Mouse (Mus musculus) stomach, embryonic 16.5 days (tissue): ENCODE results near the gene Ddi1. TPM values are rescaled to one million over a fixed set of nuclear protein-coding genes. Genes with fewer than 3 reads are reported as not detected.

Experiments
- ATAC-seq: fragments of 200-750 bp; cut with Nextera tagmentation; 2 replicates; pipeline ENCODE4 v1.8.0; 2017; ENCODE audit warnings: moderate number of reproducible peaks, moderate TSS enrichment; ENCODE audit not compliant: insufficient read depth, low FRiP score
- H3K27ac ChIP-seq: fragments of 300-500 bp; sonication (generic); 2 replicates; pipeline ENCODE4 v1.5.1; 2014; ENCODE audit warnings: low read length
- H3K27me3 ChIP-seq: fragments of 300-500 bp; sonication (generic); 2 replicates; pipeline ENCODE4 v1.6.1; 2014; ENCODE audit warnings: low read length, control low read depth, mixed read lengths; ENCODE audit not compliant: control insufficient read depth, insufficient read depth
- H3K36me3 ChIP-seq: fragments of 300-500 bp; sonication (generic); 2 replicates; pipeline ENCODE4 v1.6.1; 2014; ENCODE audit warnings: low read length; ENCODE audit not compliant: control insufficient read depth, insufficient read depth
- H3K4me1 ChIP-seq: fragments of 300-500 bp; sonication (generic); 2 replicates; pipeline ENCODE4 v1.6.1; 2014; ENCODE audit warnings: low read length, control low read depth, mixed read lengths; ENCODE audit not compliant: control insufficient read depth, insufficient read depth
- H3K4me2 ChIP-seq: fragments of 300-500 bp; sonication (generic); 2 replicates; pipeline ENCODE4 v1.6.1; 2014; ENCODE audit warnings: low read depth, low read length, mixed read lengths
- H3K4me3 ChIP-seq: fragments of 300-500 bp; sonication (generic); replicated peaks from 2 replicates; pipeline ENCODE4 v1.5.1; 2014; ENCODE audit warnings: mild to moderate bottlenecking, low read length
- H3K9ac ChIP-seq: fragments of 300-500 bp; sonication (generic); 2 replicates; pipeline ENCODE4 v1.6.1; 2014; ENCODE audit warnings: low read length
- H3K9me3 ChIP-seq: fragments of 300-500 bp; sonication (generic); replicated peaks from 2 replicates; pipeline ENCODE4 v1.6.1; 2016; ENCODE audit warnings: low read length, control low read depth; ENCODE audit not compliant: control insufficient read depth
- WGBS: fragments of 180-500 bp; shearing (Covaris S2); extraction: QIAGEN DNeasy Blood & Tissue Kit; methylation state at CpG from one replicate; pipeline ENCODE4 v1.1.7; 2014; 5-methylcytosine and 5-hydroxymethylcytosine counted together
- polyA plus RNA-seq: library from polyadenylated mRNA; unstranded; fragments of >200 nt; fragmentation: Nextera tagmentation; extraction: Ambion mirVana; gene quantifications from 2 replicates; pipeline ENCODE4 v1.2.1, GENCODE M21; 2015

Ddi1 gene
- 0.04 and 0.06 TPM in 2 replicates for polyA plus RNA-seq

DNA sequence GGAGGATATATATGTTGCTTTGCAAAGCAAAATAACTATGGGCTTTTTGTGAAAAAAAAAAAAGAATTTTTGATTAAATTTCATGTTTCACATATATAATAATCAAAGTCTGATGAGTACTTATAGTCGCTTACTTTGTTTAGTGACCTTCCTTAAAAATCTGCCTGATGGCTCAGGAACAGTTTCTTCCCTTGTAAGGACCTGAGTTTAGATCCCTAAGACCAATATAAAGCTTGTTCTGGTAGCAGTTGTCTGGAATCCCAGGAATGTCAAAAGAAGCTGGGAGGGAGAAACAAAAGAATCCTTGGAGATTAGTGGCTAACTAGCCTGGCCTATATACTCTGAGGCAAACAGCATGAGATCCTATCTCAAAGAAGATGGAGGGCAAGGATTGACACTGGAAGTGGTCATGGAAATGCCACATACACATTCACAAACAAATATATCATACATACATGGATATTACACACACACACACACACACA lies at the start of gene Ddi1:
Gene Ddi1, minus strand, starts transcription at position 51 of the 485 bp plus-strand sequence.
- Histone ChIP-seq H3K27me3 (no peaks in the 10 kb centered on the region), H3K4me2 (no peak within 1 kb of the TSS), H3K4me1 (no peaks in the 10 kb centered on the region; the same call in 1 of the 2 replicates), H3K4me3 (no peak within 1 kb of the TSS), H3K36me3 (no peaks in the 10 kb centered on the region), H3K9ac (no peak within 1 kb of the TSS), H3K27ac (no peak within 1 kb of the TSS), H3K9me3 (no peaks in the 10 kb centered on the region)
- WGBS: 59% methylated on average over 1 of the region's 1 CpGs
- ATAC-seq: no peak

DNA sequence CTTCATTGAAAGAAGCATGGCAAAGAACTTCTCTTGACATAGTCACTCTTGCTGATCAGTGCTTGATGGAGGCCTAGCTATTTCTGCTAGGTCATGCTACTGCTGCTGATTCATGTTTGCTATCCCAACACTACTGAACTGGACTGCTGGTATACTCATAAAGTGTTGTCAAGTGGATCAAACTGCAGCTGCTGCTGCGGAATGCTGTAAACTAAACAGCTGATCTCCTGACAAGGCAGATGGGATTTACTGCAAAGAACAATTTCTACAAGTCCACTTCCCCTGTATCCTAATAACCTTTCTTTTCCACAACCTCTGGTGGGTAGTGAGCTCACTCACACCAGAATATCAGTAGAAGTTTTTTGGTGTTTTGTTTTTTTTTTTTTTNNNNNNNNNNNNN lies 47.5 kb upstream of the Ddi1 start:
- H3K4me2 ChIP-seq: no peak overlapping the region
- no peak for ATAC-seq
- H3K27ac ChIP-seq: no peak overlapping the region
- WGBS: 55% methylated on average over 1 of the region's 1 CpGs
- H3K27me3 ChIP-seq: no peaks in the 10 kb centered on the region
- H3K4me3 ChIP-seq: no peak overlapping the region
- H3K9ac ChIP-seq: no peak overlapping the region
- H3K4me1 ChIP-seq: no peaks in the 10 kb centered on the region
- no peaks in the 10 kb centered on the region for H3K9me3 ChIP-seq
- H3K36me3 ChIP-seq: no peaks in the 10 kb centered on the region

DNA sequence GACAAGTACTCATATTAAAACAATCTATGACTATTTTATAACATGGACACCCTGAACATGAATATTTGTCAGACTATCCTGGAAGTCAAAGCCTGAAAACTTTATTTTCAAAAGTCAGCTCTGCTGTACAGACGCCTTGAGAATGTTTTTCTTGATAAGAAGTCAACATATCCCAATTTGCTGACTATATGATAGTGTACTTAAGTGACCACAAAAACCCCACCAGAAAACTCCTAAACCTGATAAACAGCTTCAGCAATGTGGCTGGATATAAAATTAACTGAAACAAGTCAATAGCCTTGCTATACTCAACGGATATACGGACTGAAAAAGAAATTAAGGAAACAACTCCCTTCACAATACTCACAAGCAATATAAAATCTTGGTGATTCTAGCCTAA lies 36.2 kb upstream of the Ddi1 start:
- no peak overlapping the region for H3K9ac ChIP-seq
- ATAC-seq: no peak
- no peaks in the 10 kb centered on the region for H3K9me3 ChIP-seq
- H3K4me1 ChIP-seq: no peaks in the 10 kb centered on the region
- WGBS: 84% methylated on average over 3 of the region's 3 CpGs
- no peak overlapping the region for H3K4me3 ChIP-seq
- no peak overlapping the region for H3K27ac ChIP-seq
- no peak overlapping the region for H3K4me2 ChIP-seq
- no peaks in the 10 kb centered on the region for H3K36me3 ChIP-seq
- H3K27me3 ChIP-seq: no peaks in the 10 kb centered on the region

DNA sequence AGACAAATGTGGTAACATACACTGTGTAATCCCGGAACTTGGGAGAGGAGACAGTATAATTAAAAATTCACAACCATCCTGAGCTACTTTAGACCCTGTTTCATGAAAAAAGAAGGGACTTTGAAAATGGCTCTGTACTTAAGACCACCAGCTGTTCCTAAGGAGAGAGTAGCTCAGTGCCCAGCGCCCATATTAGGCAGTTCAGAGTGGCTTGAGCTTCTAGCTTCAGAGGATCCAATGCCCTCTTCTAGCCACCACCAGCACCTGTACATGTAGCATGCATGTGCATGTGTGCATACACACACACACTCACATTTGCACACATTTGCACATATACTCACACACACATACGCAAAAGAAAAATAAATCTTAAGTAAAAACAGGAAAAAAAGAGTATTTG lies 34.9 kb upstream of the Ddi1 start:
- no peaks in the 10 kb centered on the region for H3K4me1 ChIP-seq
- WGBS: 88% methylated on average over 3 of the region's 3 CpGs
- no peak overlapping the region for H3K9ac ChIP-seq
- no peak for ATAC-seq
- H3K27me3 ChIP-seq: no peaks in the 10 kb centered on the region
- H3K27ac ChIP-seq: no peak overlapping the region
- no peaks in the 10 kb centered on the region for H3K9me3 ChIP-seq
- H3K4me3 ChIP-seq: no peak overlapping the region
- no peaks in the 10 kb centered on the region for H3K36me3 ChIP-seq
- H3K4me2 ChIP-seq: no peak overlapping the region

DNA sequence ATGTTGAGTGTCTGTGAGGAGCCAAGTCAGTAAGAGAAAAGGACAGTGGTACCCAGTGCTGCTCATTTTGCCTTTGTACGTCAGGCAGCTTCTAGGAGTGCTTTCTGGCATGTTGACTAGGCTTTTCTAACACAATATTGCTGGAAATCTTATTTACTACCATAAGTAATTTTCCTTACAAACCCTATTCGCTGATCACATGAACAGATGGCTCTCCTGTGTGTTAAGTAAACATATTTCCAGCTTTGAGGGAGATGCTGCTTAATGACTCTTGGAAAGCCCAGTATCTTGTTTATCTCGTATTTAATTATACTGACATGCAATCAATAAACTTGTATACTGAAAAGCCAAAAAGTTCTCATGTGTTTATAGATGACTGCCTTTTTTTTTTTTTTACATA lies 32.4 kb upstream of the Ddi1 start:
- 57% methylated on average over 3 of the region's 3 CpGs for WGBS
- Histone ChIP-seq H3K9ac (no peak overlapping the region), H3K4me3 (no peak overlapping the region), H3K27me3 (no peaks in the 10 kb centered on the region), H3K4me2 (no peak overlapping the region), H3K27ac (no peak overlapping the region), H3K4me1 (no peaks in the 10 kb centered on the region), H3K36me3 (no peaks in the 10 kb centered on the region), H3K9me3 (no peaks in the 10 kb centered on the region)
- no peak for ATAC-seq

DNA sequence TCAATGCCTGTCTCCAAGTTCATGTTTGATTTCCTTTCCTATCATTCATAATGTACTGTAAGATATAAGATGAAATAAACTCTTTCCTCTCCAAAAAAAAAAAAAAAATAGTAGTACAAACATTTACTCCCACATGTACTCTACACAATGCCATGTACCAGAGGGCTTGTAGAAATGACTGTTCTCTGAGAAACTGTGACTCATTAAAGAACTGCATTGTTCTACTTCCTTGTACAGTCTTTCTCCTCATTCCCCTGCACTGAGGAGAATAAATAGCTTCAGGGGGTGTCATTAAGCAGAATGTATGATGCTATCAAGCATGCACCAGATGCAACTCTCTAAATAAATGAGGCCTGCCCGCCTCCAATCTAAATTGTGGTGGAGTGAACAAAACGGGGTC lies 28.9 kb upstream of the Ddi1 start:
- H3K4me3 ChIP-seq: no peak overlapping the region
- H3K27me3 ChIP-seq: no peaks in the 10 kb centered on the region
- H3K36me3 ChIP-seq: no peaks in the 10 kb centered on the region
- 72% methylated on average over 2 of the region's 2 CpGs for WGBS
- no peaks in the 10 kb centered on the region for H3K9me3 ChIP-seq
- no peak overlapping the region for H3K27ac ChIP-seq
- no peak overlapping the region for H3K9ac ChIP-seq
- ATAC-seq: no peak
- no peak overlapping the region for H3K4me2 ChIP-seq
- H3K4me1 ChIP-seq: no peaks in the 10 kb centered on the region

DNA sequence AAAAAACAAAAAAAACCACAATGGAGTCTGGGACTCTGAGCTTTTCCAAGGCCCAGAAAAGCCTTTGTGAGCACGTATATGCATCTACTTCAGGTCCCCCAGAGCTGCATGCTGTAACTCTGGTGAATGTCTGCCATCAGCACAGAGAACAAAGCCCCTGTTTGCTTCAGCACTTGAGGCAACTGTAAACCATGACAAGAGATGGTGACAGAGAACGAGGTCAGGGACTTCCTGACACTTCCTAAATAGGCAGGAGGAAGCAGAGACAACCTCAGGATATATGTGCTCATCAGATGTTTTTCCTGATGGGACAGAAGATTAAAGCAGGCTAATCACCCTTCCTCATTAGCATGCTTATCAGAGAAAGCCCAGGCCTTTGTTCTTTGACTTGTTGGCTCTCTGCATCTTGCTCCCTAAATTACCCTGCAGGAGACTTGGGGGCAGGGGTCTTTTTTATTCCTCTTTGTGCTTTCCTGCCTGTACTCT lies 19.6 kb upstream of the Ddi1 start:
- WGBS: 30% methylated on average over 2 of the region's 2 CpGs
- H3K4me2 ChIP-seq: no peak overlapping the region
- no peaks in the 10 kb centered on the region for H3K9me3 ChIP-seq
- no peaks in the 10 kb centered on the region for H3K27me3 ChIP-seq
- H3K36me3 ChIP-seq: no peaks in the 10 kb centered on the region
- no peak overlapping the region for H3K27ac ChIP-seq
- H3K4me1 ChIP-seq: no peaks in the 10 kb centered on the region
- no peak overlapping the region for H3K9ac ChIP-seq
- no peak for ATAC-seq
- H3K4me3 ChIP-seq: no peak overlapping the region

DNA sequence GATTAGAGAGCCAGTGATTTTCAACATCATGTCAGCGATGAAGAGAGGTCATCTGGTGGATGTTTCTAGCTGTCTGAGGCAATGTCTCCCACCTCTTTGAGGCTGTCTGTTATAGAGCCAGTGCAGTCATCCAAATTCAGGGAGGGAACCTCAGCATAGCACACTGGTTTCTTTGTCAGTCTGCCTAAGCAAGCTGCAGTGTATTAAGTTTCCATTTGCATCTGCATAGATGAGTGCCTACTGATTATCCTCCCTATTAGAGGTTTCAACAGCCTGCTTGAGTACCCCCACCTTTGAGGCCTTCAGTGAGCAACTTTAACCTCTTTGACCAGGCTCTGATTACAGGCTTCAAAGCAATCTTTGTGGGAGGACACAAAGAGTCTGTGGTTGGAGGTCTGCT lies 17.1 kb upstream of the Ddi1 start:
- H3K27ac ChIP-seq: no peak overlapping the region
- H3K27me3 ChIP-seq: no peaks in the 10 kb centered on the region
- no peaks in the 10 kb centered on the region for H3K36me3 ChIP-seq
- H3K9me3 ChIP-seq: no peaks in the 10 kb centered on the region
- no peak for ATAC-seq
- no peak overlapping the region for H3K4me3 ChIP-seq
- no peaks in the 10 kb centered on the region for H3K4me1 ChIP-seq
- H3K4me2 ChIP-seq: no peak overlapping the region
- 75% methylated on average over 1 of the region's 1 CpGs for WGBS
- no peak overlapping the region for H3K9ac ChIP-seq

DNA sequence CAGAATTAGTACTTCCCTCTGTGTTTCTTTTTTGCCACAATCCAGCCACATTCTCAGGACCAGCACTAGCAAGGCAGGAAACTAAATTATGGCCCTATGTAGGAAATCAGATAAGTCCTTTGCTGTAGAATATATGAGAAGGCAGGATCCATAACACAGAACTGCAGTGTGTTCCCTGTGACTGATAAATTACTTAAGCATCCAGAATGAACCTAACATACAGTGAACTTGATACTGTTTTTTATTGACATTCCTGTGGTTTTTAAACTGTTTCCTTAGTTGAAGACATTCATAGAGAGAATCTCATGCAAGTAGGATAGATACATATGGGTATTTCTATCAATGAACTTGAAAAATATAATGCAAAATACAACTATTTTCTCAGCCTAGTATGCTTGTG lies 7.9 kb upstream of the Ddi1 start:
- Histone ChIP-seq H3K4me1 (no peaks in the 10 kb centered on the region), H3K27me3 (no peaks in the 10 kb centered on the region), H3K36me3 (no peaks in the 10 kb centered on the region), H3K9me3 (no peaks in the 10 kb centered on the region), H3K4me2 (no peak overlapping the region), H3K9ac (no peak overlapping the region), H3K27ac (no peak overlapping the region), H3K4me3 (no peak overlapping the region)
- ATAC-seq: no peak

DNA sequence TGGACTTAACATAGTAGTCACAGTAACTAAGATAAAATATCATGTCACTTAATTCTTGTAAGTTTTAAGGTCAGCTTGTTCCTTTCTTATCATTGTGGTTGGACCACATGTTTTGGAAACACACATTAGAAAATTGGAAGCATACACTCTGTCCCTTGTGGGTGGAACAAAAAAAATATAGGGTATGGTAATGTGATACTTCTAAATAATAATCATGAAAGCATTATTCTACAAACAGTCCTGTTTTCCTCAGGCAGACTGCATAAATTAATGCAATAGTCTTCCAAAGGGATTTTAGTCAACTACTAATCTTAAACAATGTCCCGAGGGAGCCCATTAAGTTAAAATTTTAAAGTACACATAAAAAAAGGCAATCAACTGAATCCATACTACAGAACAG lies 6.7 kb upstream of the Ddi1 start:
- no peak overlapping the region for H3K9ac ChIP-seq
- no peak for ATAC-seq
- 61% methylated on average over 1 of the region's 1 CpGs for WGBS
- no peaks in the 10 kb centered on the region for H3K36me3 ChIP-seq
- no peaks in the 10 kb centered on the region for H3K27me3 ChIP-seq
- H3K4me3 ChIP-seq: no peak overlapping the region
- no peaks in the 10 kb centered on the region for H3K9me3 ChIP-seq
- H3K27ac ChIP-seq: no peak overlapping the region
- no peak overlapping the region for H3K4me2 ChIP-seq
- no peaks in the 10 kb centered on the region for H3K4me1 ChIP-seq
